Mouse (Mus musculus) common myeloid progenitor, adult 5-6 weeks (primary cell): Measurements from ENCODE around the gene Gm21788. TPM values are rescaled to one million over a fixed set of nuclear protein-coding genes. Genes with fewer than 3 reads are reported as not detected.
"Not testable (repeated sequence)": the region's sequence is repeated elsewhere in the genome, so short reads cannot be mapped to it uniquely, and the experiment has no call there.

Experiments used
- ATAC-seq: replicated peaks from 2 replicates; pipeline ENCODE4 v1.8.0; 2016; ENCODE audit warnings: low read depth, mild to moderate bottlenecking, moderate TSS enrichment, inconsistent platforms; ENCODE audit not compliant: poor library complexity, severe bottlenecking
- total RNA-seq: library from RNA; stranded (forward); fragments of 200-1000, 187-1606 nt; gene quantifications from 2 replicates; pipeline ENCODE4 v1.2.3, GENCODE M21; 2017

Gm21788 gene
- total RNA-seq = not detected in 2 replicates

DNA sequence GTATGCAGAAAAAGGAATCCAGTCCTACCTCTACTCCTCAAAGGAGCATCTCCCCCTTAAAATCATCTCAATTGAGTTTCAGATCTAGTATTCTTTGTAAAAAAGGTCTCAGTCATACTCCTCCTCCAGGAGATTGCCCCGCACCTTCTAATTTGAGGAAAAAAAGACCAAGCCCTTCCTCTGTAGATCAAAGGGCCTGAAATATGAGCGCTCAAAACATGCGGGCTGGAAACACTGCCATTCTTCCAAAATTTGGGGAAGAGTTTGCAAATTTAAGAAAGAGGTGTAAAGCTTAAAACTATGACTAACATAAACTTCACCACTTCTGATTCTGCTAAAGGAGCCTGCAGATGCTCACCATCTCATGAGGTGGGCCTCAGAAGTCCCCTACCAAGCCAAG lies at the start of gene Gm21788:
TSS of gene Gm21788 (plus strand) at position 301 of the 400 bp plus-strand sequence.
- not testable (repeated sequence) for ATAC-seq

Other genes starting within 250 kb of the Gm21788 start
- gene Gm21244, start 235.7 kb upstream of the Gm21788 start, total RNA-seq = not detected in 2 replicates
- gene Gm28998, start 151.2 kb upstream of the Gm21788 start, total RNA-seq = not detected in 2 replicates
- gene Gm20826, start 233.5 kb downstream of the Gm21788 start, total RNA-seq = not detected in 2 replicates